Mouse (Mus musculus): ENCODE data around the gene Taf4. TPM values are rescaled to one million over a fixed set of nuclear protein-coding genes. Genes with fewer than 3 reads are reported as not detected.

Gene Taf4
- polyA plus RNA-seq, 1 experiment from 2014 or later = 3.4 TPM

GRCm38 (mm10) chr2:179916877-179917673 lies 59.4 kb downstream of the Taf4 start:
- 30% methylated on average over 5 of the region's 5 CpGs for WGBS
- peaks cover 5% of the 10 kb centered on the region; the same call in 1 of the 2 replicates for H3K9me3 ChIP-seq (ENCODE audit: control insufficient read depth, low read length)
- no peaks in the 10 kb centered on the region for H3K4me1 ChIP-seq (ENCODE audit: control insufficient read depth in 2 of 2, insufficient read depth in 2 of 2, low read length in 2 of 2)
- no peak overlapping the region for H3K4me2 ChIP-seq (ENCODE audit: low read length)
- no peak overlapping the region for H3K4me3 ChIP-seq (ENCODE audit: control insufficient read depth in 1 of 2, insufficient read depth in 1 of 2, low read depth in 1 of 2, low read length in 2 of 2)
- no peak overlapping the region for H3K9ac ChIP-seq (ENCODE audit: low read length)
- no peaks in the 10 kb centered on the region for H3K27me3 ChIP-seq (ENCODE audit: control insufficient read depth, insufficient read depth, low read length)
- H3K27ac ChIP-seq (replicated peaks in 1 of 2; ENCODE audit: control insufficient read depth in 1 of 2, insufficient read depth in 1 of 2, low read depth in 2 of 2, low read length in 2 of 2) = no peak overlapping the region
- H3K36me3 ChIP-seq (ENCODE audit: control insufficient read depth, insufficient read depth, low read length) = peaks cover 90% of the 10 kb centered on the region
- peak; percentile 33; the same call in 1 of the 2 replicates for ATAC-seq (ENCODE audit: insufficient number of reproducible peaks, insufficient read depth, low FRiP score, low read depth)

- 83% methylated on average over 2 of the region's 2 CpGs for WGBS
- no peak for ATAC-seq (ENCODE audit: insufficient number of reproducible peaks, insufficient read depth, low FRiP score, low read depth)
These were observed 62.2 kb downstream of the Taf4 start for GRCm38 (mm10) chr2:179914246-179914645.

GRCm38 (mm10) chr2:179913349-179913748 lies 63.1 kb downstream of the Taf4 start:
- Histone ChIP-seq H3K27me3 (ENCODE audit: control insufficient read depth, insufficient read depth, low read length) (no peaks in the 10 kb centered on the region), H3K4me1 (ENCODE audit: control insufficient read depth in 2 of 2, insufficient read depth in 2 of 2, low read length in 2 of 2) (no peaks in the 10 kb centered on the region), H3K4me3 (ENCODE audit: control insufficient read depth in 1 of 2, insufficient read depth in 1 of 2, low read depth in 1 of 2, low read length in 2 of 2) (no peak overlapping the region), H3K4me2 (ENCODE audit: low read length) (no peak overlapping the region), H3K27ac (replicated peaks in 1 of 2; ENCODE audit: control insufficient read depth in 1 of 2, insufficient read depth in 1 of 2, low read depth in 2 of 2, low read length in 2 of 2) (no peak overlapping the region), H3K36me3 (ENCODE audit: control insufficient read depth, insufficient read depth, low read length) (peaks cover 66% of the 10 kb centered on the region), H3K9me3 (ENCODE audit: control insufficient read depth, low read length) (no peaks in the 10 kb centered on the region), H3K9ac (ENCODE audit: low read length) (no peak overlapping the region)
- WGBS = 89% methylated on average over 15 of the region's 15 CpGs
- ATAC-seq (ENCODE audit: insufficient number of reproducible peaks, insufficient read depth, low FRiP score, low read depth) = no peak

More at GRCm38 (mm10) chr2:179914246-179914645, 62.2 kb downstream of the Taf4 start:
- Histone ChIP-seq H3K9me3 (ENCODE audit: control insufficient read depth, low read length) (no peaks in the 10 kb centered on the region), H3K27me3 (ENCODE audit: control insufficient read depth, insufficient read depth, low read length) (no peaks in the 10 kb centered on the region), H3K4me3 (ENCODE audit: control insufficient read depth in 1 of 2, insufficient read depth in 1 of 2, low read depth in 1 of 2, low read length in 2 of 2) (no peak overlapping the region), H3K9ac (ENCODE audit: low read length) (no peak overlapping the region), H3K4me1 (ENCODE audit: control insufficient read depth in 2 of 2, insufficient read depth in 2 of 2, low read length in 2 of 2) (no peaks in the 10 kb centered on the region), H3K4me2 (ENCODE audit: low read length) (no peak overlapping the region), H3K36me3 (ENCODE audit: control insufficient read depth, insufficient read depth, low read length) (peaks cover 73% of the 10 kb centered on the region), H3K27ac (replicated peaks in 1 of 2; ENCODE audit: control insufficient read depth in 1 of 2, insufficient read depth in 1 of 2, low read depth in 2 of 2, low read length in 2 of 2) (no peak overlapping the region)

GRCm38 (mm10) chr2:179912911-179913310 lies 63.5 kb downstream of the Taf4 start:
- H3K27ac ChIP-seq (replicated peaks in 1 of 2; ENCODE audit: control insufficient read depth in 1 of 2, insufficient read depth in 1 of 2, low read depth in 2 of 2, low read length in 2 of 2) = no peak overlapping the region
- no peak overlapping the region for H3K4me2 ChIP-seq (ENCODE audit: low read length)
- H3K9ac ChIP-seq (ENCODE audit: low read length) = no peak overlapping the region
- H3K27me3 ChIP-seq (ENCODE audit: control insufficient read depth, insufficient read depth, low read length) = no peaks in the 10 kb centered on the region
- H3K4me1 ChIP-seq (ENCODE audit: control insufficient read depth in 2 of 2, insufficient read depth in 2 of 2, low read length in 2 of 2) = no peaks in the 10 kb centered on the region
- ATAC-seq (ENCODE audit: insufficient number of reproducible peaks, insufficient read depth, low FRiP score, low read depth) = no peak
- WGBS = 77% methylated on average over 12 of the region's 12 CpGs
- no peak overlapping the region for H3K4me3 ChIP-seq (ENCODE audit: control insufficient read depth in 1 of 2, insufficient read depth in 1 of 2, low read depth in 1 of 2, low read length in 2 of 2)
- no peaks in the 10 kb centered on the region for H3K9me3 ChIP-seq (ENCODE audit: control insufficient read depth, low read length)
- peaks cover 62% of the 10 kb centered on the region for H3K36me3 ChIP-seq (ENCODE audit: control insufficient read depth, insufficient read depth, low read length)

- H3K4me3 ChIP-seq (ENCODE audit: control insufficient read depth in 1 of 2, insufficient read depth in 1 of 2, low read depth in 1 of 2, low read length in 2 of 2) = no peak overlapping the region
- no peaks in the 10 kb centered on the region for H3K4me1 ChIP-seq (ENCODE audit: control insufficient read depth in 2 of 2, insufficient read depth in 2 of 2, low read length in 2 of 2)
- no peaks in the 10 kb centered on the region for H3K9me3 ChIP-seq (ENCODE audit: control insufficient read depth, low read length)
- H3K4me2 ChIP-seq (ENCODE audit: low read length) = no peak overlapping the region
- no peak overlapping the region for H3K9ac ChIP-seq (ENCODE audit: low read length)
- H3K27me3 ChIP-seq (ENCODE audit: control insufficient read depth, insufficient read depth, low read length) = no peaks in the 10 kb centered on the region
- no peak for ATAC-seq (ENCODE audit: insufficient number of reproducible peaks, insufficient read depth, low FRiP score, low read depth)
- 55% methylated on average over 2 of the region's 2 CpGs for WGBS
- H3K36me3 ChIP-seq (ENCODE audit: control insufficient read depth, insufficient read depth, low read length) = no peaks in the 10 kb centered on the region
- no peak overlapping the region for H3K27ac ChIP-seq (replicated peaks in 1 of 2; ENCODE audit: control insufficient read depth in 1 of 2, insufficient read depth in 1 of 2, low read depth in 2 of 2, low read length in 2 of 2)
These were observed 79.5 kb downstream of the Taf4 start for GRCm38 (mm10) chr2:179896949-179897348.

- H3K9ac ChIP-seq (ENCODE audit: low read length) = no peak overlapping the region
- no peak for ATAC-seq (ENCODE audit: insufficient number of reproducible peaks, insufficient read depth, low FRiP score, low read depth)
- no peaks in the 10 kb centered on the region for H3K9me3 ChIP-seq (ENCODE audit: control insufficient read depth, low read length)
- WGBS = 69% methylated on average over 3 of the region's 3 CpGs
- H3K27me3 ChIP-seq (ENCODE audit: control insufficient read depth, insufficient read depth, low read length) = no peaks in the 10 kb centered on the region
- H3K4me1 ChIP-seq (ENCODE audit: control insufficient read depth in 2 of 2, insufficient read depth in 2 of 2, low read length in 2 of 2) = no peaks in the 10 kb centered on the region
- H3K4me3 ChIP-seq (ENCODE audit: control insufficient read depth in 1 of 2, insufficient read depth in 1 of 2, low read depth in 1 of 2, low read length in 2 of 2) = no peak overlapping the region
- H3K27ac ChIP-seq (replicated peaks in 1 of 2; ENCODE audit: control insufficient read depth in 1 of 2, insufficient read depth in 1 of 2, low read depth in 2 of 2, low read length in 2 of 2) = no peak overlapping the region
- no peaks in the 10 kb centered on the region for H3K36me3 ChIP-seq (ENCODE audit: control insufficient read depth, insufficient read depth, low read length)
- H3K4me2 ChIP-seq (ENCODE audit: low read length) = no peak overlapping the region
These were observed 85.4 kb downstream of the Taf4 start for GRCm38 (mm10) chr2:179891048-179891447.

GRCm38 (mm10) chr2:179884561-179884960 lies 91.9 kb downstream of the Taf4 start:
- H3K9me3 ChIP-seq (ENCODE audit: control insufficient read depth, low read length) = no peaks in the 10 kb centered on the region
- no peak overlapping the region for H3K27ac ChIP-seq (replicated peaks in 1 of 2; ENCODE audit: control insufficient read depth in 1 of 2, insufficient read depth in 1 of 2, low read depth in 2 of 2, low read length in 2 of 2)
- no peaks in the 10 kb centered on the region for H3K36me3 ChIP-seq (ENCODE audit: control insufficient read depth, insufficient read depth, low read length)
- no peak for ATAC-seq (ENCODE audit: insufficient number of reproducible peaks, insufficient read depth, low FRiP score, low read depth)
- H3K4me3 ChIP-seq (ENCODE audit: control insufficient read depth in 1 of 2, insufficient read depth in 1 of 2, low read depth in 1 of 2, low read length in 2 of 2) = no peak overlapping the region
- H3K27me3 ChIP-seq (ENCODE audit: control insufficient read depth, insufficient read depth, low read length) = no peaks in the 10 kb centered on the region
- no peak overlapping the region for H3K4me2 ChIP-seq (ENCODE audit: low read length)
- 21% methylated on average over 7 of the region's 7 CpGs for WGBS
- no peak overlapping the region for H3K9ac ChIP-seq (ENCODE audit: low read length)
- no peaks in the 10 kb centered on the region for H3K4me1 ChIP-seq (ENCODE audit: control insufficient read depth in 2 of 2, insufficient read depth in 2 of 2, low read length in 2 of 2)

All from heart, embryonic 14.5 days (tissue).